Mouse (Mus musculus) frontal cortex, postnatal 10 days (tissue): Measurements from ENCODE around the gene Rint1.
A peak's percentile ranks its signal among the peaks of the same experiment; 100 is the strongest.

ENCODE experiments used
- DNase-seq, 2 experiments: peaks; one replicate each; pipeline ENCODE4 v3.0.0; 2022; ENCODE audit warnings: low spot score in 2 of 2, mixed read lengths in 1 of 2

Rint1 gene

DNA sequence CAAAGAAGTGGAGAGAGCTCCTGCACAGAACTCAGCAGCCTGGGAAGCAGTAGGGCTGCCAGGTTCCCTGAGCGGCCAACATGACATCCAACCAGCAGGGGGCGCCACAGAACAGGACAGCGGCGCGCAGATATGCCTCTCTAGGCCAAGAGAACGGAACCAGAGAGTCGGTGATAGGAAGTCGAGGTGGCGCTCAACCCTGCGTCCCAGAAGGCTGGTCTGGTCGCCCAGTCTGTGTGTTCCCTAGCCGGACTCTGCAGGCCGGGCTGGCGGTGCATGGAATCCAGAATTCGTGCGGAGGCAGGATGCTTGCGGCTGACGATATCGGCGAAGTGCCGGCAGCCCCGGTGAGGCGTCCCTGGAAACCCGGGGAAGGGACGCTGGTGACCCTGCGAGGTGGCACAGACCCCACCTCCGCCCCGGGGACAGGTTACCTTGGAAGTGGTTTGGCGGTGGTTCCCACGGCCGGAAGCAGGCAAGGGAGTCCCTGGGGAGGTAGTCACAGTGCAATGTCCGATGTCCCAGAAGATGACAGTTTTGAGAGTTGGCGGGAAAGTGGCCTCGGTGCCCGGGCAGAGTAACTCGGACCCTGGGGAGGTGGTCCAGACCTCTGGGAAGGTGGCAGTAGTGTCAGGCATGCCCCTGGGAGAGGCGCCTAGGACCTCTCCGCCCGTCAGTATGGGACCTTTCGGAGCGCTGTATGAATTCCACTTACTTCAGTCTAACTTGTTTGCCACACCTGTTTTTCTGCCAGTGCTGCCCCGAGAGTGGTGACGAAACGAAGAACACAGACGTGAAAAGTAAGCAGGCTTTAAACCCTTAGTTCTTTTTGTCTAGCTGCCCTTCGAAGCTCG lies at the start of gene Rint1:
Gene Rint1, plus strand, starts transcription at position 176 of the 854 bp plus-strand sequence.
- DNase-seq: peak; percentile 78 to 92

- no peak for DNase-seq
These were observed 44.2 kb upstream of the Rint1 start for GRCm38 (mm10) chr5:23743261-23743660.

- no peak for DNase-seq
These were observed 37.6 kb upstream of the Rint1 start for GRCm38 (mm10) chr5:23749882-23750281.

DNA sequence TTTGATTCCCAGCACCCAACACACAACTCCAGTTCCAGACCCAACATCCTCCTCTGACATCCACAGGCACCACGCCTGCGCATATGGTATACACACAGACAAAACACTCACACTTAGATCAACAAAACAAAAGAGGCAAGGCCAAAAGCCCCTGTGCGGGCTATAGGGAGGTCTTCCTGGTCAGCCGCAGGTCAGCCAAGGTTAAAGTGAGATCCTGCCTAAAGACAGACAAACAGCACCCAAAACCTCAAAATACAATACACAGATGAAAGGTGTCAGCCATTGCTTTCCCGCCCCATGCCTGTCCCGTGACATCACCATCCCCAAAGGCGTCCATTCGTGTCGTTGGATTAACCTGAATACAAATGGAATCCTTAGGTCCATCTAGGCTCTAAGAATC lies 31.9 kb upstream of the Rint1 start:
- no peak for DNase-seq

DNA sequence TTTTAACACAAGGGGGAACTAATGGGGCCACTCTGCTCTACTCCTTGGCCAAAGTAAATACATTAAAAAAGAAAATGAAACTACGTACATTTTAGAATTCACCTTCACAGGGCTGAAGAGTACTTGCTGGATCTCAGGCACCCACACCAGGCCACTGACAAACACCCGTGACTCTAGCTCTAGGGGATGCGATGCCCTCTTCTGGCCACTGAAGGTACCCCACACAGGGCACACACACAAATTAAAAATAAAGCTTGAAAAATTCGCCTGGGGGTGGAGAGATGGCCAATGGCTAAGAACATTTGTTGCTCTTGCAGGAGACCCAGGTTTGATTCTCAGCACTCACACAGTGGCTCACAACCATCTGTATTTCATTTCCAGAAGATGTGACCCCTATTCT lies 31.1 kb upstream of the Rint1 start:
- no peak for DNase-seq

- DNase-seq: peak in 1 of 2 experiments; percentile 23
These were observed 28.9 kb upstream of the Rint1 start for GRCm38 (mm10) chr5:23758633-23759032.

DNA sequence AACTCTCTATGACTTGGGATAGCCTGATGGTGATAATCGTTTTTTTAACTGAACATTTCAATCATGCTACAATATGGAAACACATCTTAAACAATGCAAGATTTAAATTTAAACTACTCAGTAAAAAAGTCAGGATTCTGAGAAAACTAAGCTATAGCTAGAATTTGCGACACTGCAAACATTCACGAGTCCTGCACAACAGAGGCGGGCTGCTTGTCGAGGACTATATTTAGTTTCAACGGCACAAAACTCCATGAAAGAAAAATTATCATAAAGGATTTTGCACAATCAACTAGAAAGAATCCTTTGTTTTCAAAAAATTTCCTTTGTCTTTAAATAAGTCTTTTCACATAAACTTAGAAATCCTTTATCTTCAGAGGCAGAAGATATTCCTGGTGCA lies 25.0 kb upstream of the Rint1 start:
- no peak for DNase-seq

GRCm38 (mm10) chr5:23764557-23764956 lies 23.0 kb upstream of the Rint1 start:
- DNase-seq: peak; percentile 14 to 16

DNA sequence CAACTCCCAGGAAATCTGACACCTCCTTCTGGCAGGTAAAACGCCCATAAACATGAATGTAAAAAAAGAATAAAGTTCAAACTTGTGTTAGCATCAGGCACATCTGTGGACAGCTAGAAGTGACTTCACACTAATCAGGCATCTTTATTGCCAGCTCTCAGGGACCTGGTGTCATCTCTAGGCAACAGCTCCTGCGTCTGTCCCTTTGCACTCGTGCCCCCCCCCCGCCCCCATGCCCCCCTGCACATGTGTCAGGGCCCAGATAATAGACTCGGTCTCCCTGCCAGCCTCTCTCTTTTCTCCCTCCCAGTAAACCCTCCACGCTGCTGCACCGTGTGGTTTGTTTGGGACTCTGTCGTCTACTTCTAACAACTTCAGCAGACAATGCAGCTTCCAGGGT lies 16.4 kb upstream of the Rint1 start:
- no peak for DNase-seq

DNA sequence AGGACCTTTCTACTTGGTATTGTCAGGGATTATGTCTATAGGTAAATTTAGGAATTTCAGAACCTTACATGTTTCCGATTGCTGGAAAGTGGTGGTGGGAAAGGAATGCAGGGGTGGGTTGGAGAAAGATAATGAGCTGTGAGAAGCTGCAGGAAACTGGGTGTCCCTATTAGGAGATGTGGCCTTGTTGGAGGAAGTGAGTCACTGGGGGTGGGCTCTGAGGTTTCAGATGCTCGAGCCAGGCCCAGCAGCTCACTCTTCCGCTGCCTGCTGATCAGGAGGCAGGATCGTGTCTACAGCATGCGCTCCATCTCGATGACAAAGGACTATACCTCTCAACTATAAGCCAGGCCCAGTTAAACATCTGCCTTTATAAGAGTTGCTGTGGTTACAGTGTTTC lies 13.3 kb upstream of the Rint1 start:
- no peak for DNase-seq

- DNase-seq: no peak
These were observed 7.0 kb upstream of the Rint1 start for GRCm38 (mm10) chr5:23780516-23780915.

- DNase-seq: no peak
These were observed 6.3 kb upstream of the Rint1 start for GRCm38 (mm10) chr5:23781172-23781571.

DNA sequence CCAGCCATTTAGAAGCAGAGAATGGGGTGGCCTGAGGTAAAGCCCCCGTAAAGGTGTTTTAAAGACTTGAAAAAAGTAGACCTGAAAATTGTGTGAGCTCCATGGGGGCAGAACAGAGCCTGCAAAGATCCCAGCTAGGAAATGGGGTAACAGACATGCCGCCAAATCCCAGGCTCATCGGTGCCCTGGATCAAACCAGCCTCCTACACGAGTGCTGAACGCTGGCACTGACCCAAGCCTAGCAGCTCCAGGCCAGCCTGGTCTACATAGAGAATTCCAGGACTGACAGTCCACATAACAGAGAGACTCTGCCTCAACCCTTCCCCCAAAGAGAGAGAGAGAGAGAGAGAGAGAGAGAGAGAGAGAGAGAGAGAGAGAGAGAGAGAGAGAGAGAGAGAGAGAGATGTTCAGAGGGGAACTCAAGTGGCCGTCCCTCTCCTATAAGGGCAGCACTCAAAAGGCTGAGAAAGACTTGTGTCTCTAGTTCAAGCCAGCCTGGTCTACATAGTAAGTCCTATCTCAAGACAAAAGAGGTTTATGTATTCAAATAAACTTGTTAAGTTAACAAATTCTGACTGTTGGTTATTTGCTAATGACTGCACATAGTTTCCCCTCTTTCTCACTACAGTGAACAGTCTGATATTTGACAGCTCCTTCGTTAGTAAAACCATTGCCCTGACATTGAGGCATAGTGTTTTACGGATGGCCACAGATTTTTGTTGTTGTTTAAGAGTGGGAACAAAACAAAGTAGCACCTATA lies 5.3 kb upstream of the Rint1 start:
- DNase-seq: no peak

- DNase-seq: peak; percentile 48 to 80
These were observed 4.3 kb upstream of the Rint1 start, which contains the start of gene Pus7 for GRCm38 (mm10) chr5:23782931-23783877. Gene Pus7 (minus strand): TSS chr5:23783711.

GRCm38 (mm10) chr5:23788390-23788830 lies 899 bp downstream of the Rint1 start:
- no peak for DNase-seq

- no peak for DNase-seq
These were observed 1.6 kb downstream of the Rint1 start for GRCm38 (mm10) chr5:23789078-23789612.

- DNase-seq: no peak
These were observed 5.2 kb downstream of the Rint1 start for GRCm38 (mm10) chr5:23792726-23793125.

GRCm38 (mm10) chr5:23814841-23815240 lies 27.3 kb downstream of the Rint1 start:
- DNase-seq: no peak

DNA sequence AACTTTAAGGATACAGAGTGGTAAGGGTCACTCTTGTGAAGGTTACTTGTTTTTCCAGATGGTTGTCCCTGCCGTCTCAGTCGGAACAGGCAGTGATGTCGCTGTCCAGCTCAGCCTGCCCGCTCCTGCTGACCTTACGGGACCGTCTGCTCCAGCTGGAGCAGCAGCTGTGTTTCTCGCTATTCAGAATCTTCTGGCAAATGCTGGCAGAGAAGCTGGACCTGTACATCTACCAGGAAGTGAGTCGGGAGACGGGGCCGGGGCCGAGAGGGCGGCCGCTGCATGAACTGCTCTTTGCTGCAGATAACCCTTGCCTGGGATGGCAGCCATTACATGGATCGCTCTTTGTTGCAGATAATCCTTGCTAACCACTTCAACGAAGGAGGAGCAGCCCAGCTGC lies 29.2 kb downstream of the Rint1 start:
- no peak for DNase-seq

GRCm38 (mm10) chr5:23822306-23822705 lies 34.8 kb downstream of the Rint1 start:
- no peak for DNase-seq

DNA sequence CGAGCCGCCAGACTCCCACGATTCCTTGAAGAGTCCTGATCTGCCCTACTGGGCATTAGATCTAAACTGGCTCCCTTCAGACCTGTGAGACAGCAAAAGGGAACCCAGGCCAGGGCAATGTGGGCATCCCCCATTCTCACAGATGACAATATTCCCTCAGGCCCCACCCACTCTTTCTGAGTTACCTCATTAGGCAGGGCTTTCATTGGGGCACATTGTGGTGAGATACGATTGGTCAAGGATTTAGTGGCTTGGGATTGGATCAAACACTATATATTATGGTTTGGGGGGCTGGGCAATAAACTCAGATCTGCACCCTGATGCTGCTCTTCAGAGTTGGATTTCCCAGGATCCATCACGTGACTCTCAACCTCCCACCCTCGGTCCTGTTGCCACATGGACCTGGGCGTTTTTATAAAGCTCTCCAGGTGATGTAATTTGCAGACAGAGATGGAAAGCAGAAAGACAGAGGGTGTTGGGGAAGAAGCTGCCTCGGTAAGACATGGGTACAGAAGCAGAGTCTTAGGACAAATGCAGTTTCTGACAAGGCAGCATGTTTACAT lies 36.7 kb downstream of the Rint1 start:
- no peak for DNase-seq
